Mouse (Mus musculus): ENCODE data around the gene Vps16. TPM values are rescaled to one million over a fixed set of nuclear protein-coding genes. Genes with fewer than 3 reads are reported as not detected.

The Vps16 gene
- polyA plus RNA-seq, 1 experiment: 121 TPM

GRCm38 (mm10) chr2:130488600-130488999, 64.5 kb downstream of the Vps16 start:
- Histone ChIP-seq H3K36me3 (ENCODE audit: control insufficient read depth, insufficient read depth, low read length, poor library complexity, severe bottlenecking) (no peaks in the 10 kb centered on the region), H3K4me3 (ENCODE audit: low read depth, low read length) (no peak overlapping the region), H3K4me1 (ENCODE audit: control insufficient read depth, insufficient read depth, low read length) (no peaks in the 10 kb centered on the region), H3K27me3 (ENCODE audit: control insufficient read depth, insufficient read depth, low read length, poor library complexity, severe bottlenecking) (no peaks in the 10 kb centered on the region), H3K27ac (ENCODE audit: insufficient read depth, low read length) (no peak overlapping the region), H3K9me3 (replicated peaks; ENCODE audit: control insufficient read depth, insufficient read depth, low read length, poor library complexity, severe bottlenecking) (no peaks in the 10 kb centered on the region), H3K9ac (ENCODE audit: low read depth, poor library complexity, severe bottlenecking) (no peak overlapping the region)
- TF ChIP-seq EP300 (IDR thresholded peaks at IDR 0.05; ENCODE audit: insufficient read depth, low read depth, low read length) (no peak), POLR2A (IDR thresholded peaks at IDR 0.05; ENCODE audit: insufficient read depth, low read length) (no peak), CTCF (IDR thresholded peaks at IDR 0.05; ENCODE audit: low read depth, low read length) (no peak)

GRCm38 (mm10) chr2:130491162-130491561, 67.0 kb downstream of the Vps16 start:
- Histone ChIP-seq H3K27ac (ENCODE audit: insufficient read depth, low read length) (no peak overlapping the region), H3K4me3 (ENCODE audit: low read depth, low read length) (no peak overlapping the region)

GRCm38 (mm10) chr2:130491587-130491986, 67.4 kb downstream of the Vps16 start:
- Histone ChIP-seq H3K36me3 (ENCODE audit: control insufficient read depth, insufficient read depth, low read length, poor library complexity, severe bottlenecking) (no peaks in the 10 kb centered on the region), H3K27me3 (ENCODE audit: control insufficient read depth, insufficient read depth, low read length, poor library complexity, severe bottlenecking) (no peaks in the 10 kb centered on the region), H3K9ac (ENCODE audit: low read depth, poor library complexity, severe bottlenecking) (no peak overlapping the region), H3K9me3 (replicated peaks; ENCODE audit: control insufficient read depth, insufficient read depth, low read length, poor library complexity, severe bottlenecking) (no peaks in the 10 kb centered on the region), H3K4me1 (ENCODE audit: control insufficient read depth, insufficient read depth, low read length) (no peaks in the 10 kb centered on the region), H3K27ac (ENCODE audit: insufficient read depth, low read length) (no peak overlapping the region), H3K4me3 (ENCODE audit: low read depth, low read length) (no peak overlapping the region)
- no peak for TF ChIP-seq CTCF (IDR thresholded peaks at IDR 0.05; ENCODE audit: low read depth, low read length)
- no peak for TF ChIP-seq POLR2A (IDR thresholded peaks at IDR 0.05; ENCODE audit: insufficient read depth, low read length)
- TF ChIP-seq EP300 (IDR thresholded peaks at IDR 0.05; ENCODE audit: insufficient read depth, low read depth, low read length): no peak

More at GRCm38 (mm10) chr2:130491162-130491561, 67.0 kb downstream of the Vps16 start:
- TF ChIP-seq POLR2A (IDR thresholded peaks at IDR 0.05; ENCODE audit: insufficient read depth, low read length): no peak
- TF ChIP-seq EP300 (IDR thresholded peaks at IDR 0.05; ENCODE audit: insufficient read depth, low read depth, low read length): no peak
- no peak for TF ChIP-seq CTCF (IDR thresholded peaks at IDR 0.05; ENCODE audit: low read depth, low read length)
- Histone ChIP-seq H3K9ac (ENCODE audit: low read depth, poor library complexity, severe bottlenecking) (no peak overlapping the region), H3K9me3 (replicated peaks; ENCODE audit: control insufficient read depth, insufficient read depth, low read length, poor library complexity, severe bottlenecking) (no peaks in the 10 kb centered on the region), H3K27me3 (ENCODE audit: control insufficient read depth, insufficient read depth, low read length, poor library complexity, severe bottlenecking) (no peaks in the 10 kb centered on the region), H3K36me3 (ENCODE audit: control insufficient read depth, insufficient read depth, low read length, poor library complexity, severe bottlenecking) (no peaks in the 10 kb centered on the region), H3K4me1 (ENCODE audit: control insufficient read depth, insufficient read depth, low read length) (no peaks in the 10 kb centered on the region)

Other genes with a start within 250 kb of the Vps16 start
- 244 and 254 TPM in 2 replicates for gene Snrpb, start 244.9 kb upstream of the Vps16 start, polyA plus RNA-seq (2011; ENCODE audit: insufficient read depth, insufficient read length, low read depth, missing spikeins)
- gene Tmc2, start 229.1 kb upstream of the Vps16 start, polyA plus RNA-seq (2011; ENCODE audit: insufficient read depth, insufficient read length, low read depth, missing spikeins): not detected in 2 replicates
- gene Nop56, start 149.9 kb upstream of the Vps16 start, polyA plus RNA-seq (2011; ENCODE audit: insufficient read depth, insufficient read length, low read depth, missing spikeins): 387 and 404 TPM in 2 replicates
- 158 and 163 TPM in 2 replicates for gene Idh3b, start 139.8 kb upstream of the Vps16 start, polyA plus RNA-seq (2011; ENCODE audit: insufficient read depth, insufficient read length, low read depth, missing spikeins)
- 4.8 and 5.3 TPM in 2 replicates for gene Ebf4, start 129.2 kb upstream of the Vps16 start, polyA plus RNA-seq (2011; ENCODE audit: insufficient read depth, insufficient read length, low read depth, missing spikeins)
- gene Cpxm1, start 26.8 kb upstream of the Vps16 start, polyA plus RNA-seq (2011; ENCODE audit: insufficient read depth, insufficient read length, low read depth, missing spikeins): 8.1 and 10.9 TPM in 2 replicates
- gene Gm28372, start 19.1 kb upstream of the Vps16 start, polyA plus RNA-seq (2011; ENCODE audit: insufficient read depth, insufficient read length, low read depth, missing spikeins): not detected in 2 replicates
- not detected in 2 replicates for gene 1700020A23Rik, start 19.1 kb upstream of the Vps16 start, polyA plus RNA-seq (2011; ENCODE audit: insufficient read depth, insufficient read length, low read depth, missing spikeins)
- gene Tmem239, start 17.9 kb upstream of the Vps16 start, polyA plus RNA-seq (2011; ENCODE audit: insufficient read depth, insufficient read length, low read depth, missing spikeins): not detected in 2 replicates
- gene Pced1a, start 362 bp downstream of the Vps16 start, polyA plus RNA-seq (2011; ENCODE audit: insufficient read depth, insufficient read length, low read depth, missing spikeins): 16.3 and 18.4 TPM in 2 replicates
- 72.8 and 77.6 TPM in 2 replicates for gene Ptpra, start 25.9 kb downstream of the Vps16 start, polyA plus RNA-seq (2011; ENCODE audit: insufficient read depth, insufficient read length, low read depth, missing spikeins)
- gene Mrps26, start 139.4 kb downstream of the Vps16 start, polyA plus RNA-seq (2011; ENCODE audit: insufficient read depth, insufficient read length, low read depth, missing spikeins): 13.3 and 17.0 TPM in 2 replicates
- not detected in 2 replicates for gene Oxt, start 151.8 kb downstream of the Vps16 start, polyA plus RNA-seq (2011; ENCODE audit: insufficient read depth, insufficient read length, low read depth, missing spikeins)
- gene Avp, start 158.2 kb downstream of the Vps16 start, polyA plus RNA-seq (2011; ENCODE audit: insufficient read depth, insufficient read length, low read depth, missing spikeins): not detected in 2 replicates
- gene Fastkd5, start 205.7 kb downstream of the Vps16 start, polyA plus RNA-seq (2011; ENCODE audit: insufficient read depth, insufficient read length, low read depth, missing spikeins): 21.5 and 22.5 TPM in 2 replicates
- 10.4 and 11.6 TPM in 2 replicates for gene Ubox5, start 205.7 kb downstream of the Vps16 start, polyA plus RNA-seq (2011; ENCODE audit: insufficient read depth, insufficient read length, low read depth, missing spikeins)
- gene Lzts3, start 218.5 kb downstream of the Vps16 start, polyA plus RNA-seq (2011; ENCODE audit: insufficient read depth, insufficient read length, low read depth, missing spikeins): 2.4 and 2.8 TPM in 2 replicates
- 38.9 and 39.3 TPM in 2 replicates for gene Ddrgk1, start 240.3 kb downstream of the Vps16 start, polyA plus RNA-seq (2011; ENCODE audit: insufficient read depth, insufficient read length, low read depth, missing spikeins)
- 137 and 139 TPM in 2 replicates for gene Itpa, start 243.3 kb downstream of the Vps16 start, polyA plus RNA-seq (2011; ENCODE audit: insufficient read depth, insufficient read length, low read depth, missing spikeins)

All from ES-Bruce4 (cell line).